Mouse (Mus musculus): Measurements from ENCODE around the gene Angptl2. TPM values are rescaled to one million over a fixed set of nuclear protein-coding genes. Genes with fewer than 3 reads are reported as not detected.
A peak's percentile ranks its signal among the peaks of the same experiment; 100 is the strongest.

The Angptl2 gene
- polyA plus RNA-seq, 1 experiment from 2014 or later, result 46.5 TPM

GRCm38 (mm10) chr2:33261475-33261874 lies 45.6 kb downstream of the Angptl2 start:
- Histone ChIP-seq H3K4me3 (ENCODE audit: low read length) (no peak overlapping the region), H3K4me1 (ENCODE audit: insufficient read depth, low read length) (no peaks in the 10 kb centered on the region), H3K9ac (replicated peaks; ENCODE audit: low read length) (no peak overlapping the region), H3K4me2 (replicated peaks; ENCODE audit: low read depth, low read length) (no peak overlapping the region), H3K27ac (ENCODE audit: low read length) (no peak overlapping the region), H3K9me3 (ENCODE audit: low read length) (no peaks in the 10 kb centered on the region), H3K36me3 (ENCODE audit: insufficient read depth, low read length) (no peaks in the 10 kb centered on the region), H3K27me3 (ENCODE audit: insufficient read depth, low read length) (no peaks in the 10 kb centered on the region)
- 89% methylated on average over 3 of the region's 3 CpGs for WGBS
- no peak for ATAC-seq (ENCODE audit: low FRiP score, low TSS enrichment)

DNA sequence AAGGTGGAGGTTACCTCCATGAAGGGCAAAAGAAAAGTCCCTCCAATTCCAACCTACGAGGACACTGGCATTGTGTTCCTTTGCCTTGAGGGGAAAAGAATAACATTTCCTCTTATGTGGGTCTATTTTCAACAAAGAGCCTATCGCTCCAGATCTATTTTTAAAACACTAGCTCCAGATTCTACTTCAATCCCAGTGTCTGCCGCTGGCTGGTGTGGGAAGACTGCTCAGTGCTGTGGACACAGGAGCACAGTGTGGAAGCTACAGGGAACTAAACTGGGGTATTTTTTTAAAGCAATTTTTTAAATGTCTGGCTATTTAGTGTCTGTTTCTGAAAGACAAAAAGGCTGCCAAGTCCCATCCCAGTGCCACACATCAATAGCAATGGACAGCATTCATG lies 49.9 kb downstream of the Angptl2 start:
- H3K9me3 ChIP-seq (ENCODE audit: low read length), result no peaks in the 10 kb centered on the region
- no peak for ATAC-seq (ENCODE audit: low FRiP score, low TSS enrichment)
- H3K27ac ChIP-seq (ENCODE audit: low read length), result no peak overlapping the region
- WGBS, result 76% methylated on average over 3 of the region's 3 CpGs
- no peak overlapping the region for H3K9ac ChIP-seq (replicated peaks; ENCODE audit: low read length)
- H3K4me2 ChIP-seq (replicated peaks; ENCODE audit: low read depth, low read length), result no peak overlapping the region
- H3K27me3 ChIP-seq (ENCODE audit: insufficient read depth, low read length), result no peaks in the 10 kb centered on the region
- H3K4me1 ChIP-seq (ENCODE audit: insufficient read depth, low read length), result no peaks in the 10 kb centered on the region
- H3K4me3 ChIP-seq (ENCODE audit: low read length), result no peak overlapping the region
- H3K36me3 ChIP-seq (ENCODE audit: insufficient read depth, low read length), result no peaks in the 10 kb centered on the region

DNA sequence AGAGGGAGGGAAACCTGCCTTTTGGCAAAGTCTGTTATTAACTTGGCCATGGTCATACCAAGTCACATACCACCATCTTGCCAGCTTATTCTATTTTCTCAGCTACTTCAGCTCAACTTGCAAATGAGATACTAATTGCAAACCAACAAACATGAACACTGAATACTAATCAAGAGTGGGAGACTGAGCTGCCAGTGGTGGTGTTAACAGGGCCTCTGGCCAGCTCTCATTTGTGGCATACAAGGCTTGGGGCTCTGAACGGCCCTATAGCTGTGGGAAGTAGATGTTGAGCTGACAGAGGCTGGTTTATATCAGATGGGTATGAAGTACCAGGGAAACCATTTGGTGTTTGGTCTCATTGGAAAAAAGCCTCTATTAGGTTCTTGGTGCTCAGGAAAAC lies 51.2 kb downstream of the Angptl2 start:
- Histone ChIP-seq H3K9me3 (ENCODE audit: low read length) (no peaks in the 10 kb centered on the region), H3K27me3 (ENCODE audit: insufficient read depth, low read length) (no peaks in the 10 kb centered on the region), H3K4me1 (ENCODE audit: insufficient read depth, low read length) (peaks cover 4% of the 10 kb centered on the region; the same call in 1 of the 2 replicates), H3K4me2 (replicated peaks; ENCODE audit: low read depth, low read length) (no peak overlapping the region), H3K36me3 (ENCODE audit: insufficient read depth, low read length) (no peaks in the 10 kb centered on the region), H3K27ac (ENCODE audit: low read length) (no peak overlapping the region), H3K9ac (replicated peaks; ENCODE audit: low read length) (no peak overlapping the region), H3K4me3 (ENCODE audit: low read length) (no peak overlapping the region)
- 65% methylated on average over 1 of the region's 1 CpGs for WGBS
- ATAC-seq (ENCODE audit: low FRiP score, low TSS enrichment), result no peak

- ATAC-seq (ENCODE audit: low FRiP score, low TSS enrichment), result no peak
- Histone ChIP-seq H3K27me3 (ENCODE audit: insufficient read depth, low read length) (no peaks in the 10 kb centered on the region), H3K4me1 (ENCODE audit: insufficient read depth, low read length) (peaks cover 4% of the 10 kb centered on the region; the same call in 1 of the 2 replicates), H3K36me3 (ENCODE audit: insufficient read depth, low read length) (no peaks in the 10 kb centered on the region), H3K9ac (replicated peaks; ENCODE audit: low read length) (no peak overlapping the region), H3K27ac (ENCODE audit: low read length) (no peak overlapping the region), H3K9me3 (ENCODE audit: low read length) (no peaks in the 10 kb centered on the region), H3K4me3 (ENCODE audit: low read length) (no peak overlapping the region), H3K4me2 (replicated peaks; ENCODE audit: low read depth, low read length) (no peak overlapping the region)
- 58% methylated on average over 6 of the region's 6 CpGs for WGBS
Measured at GRCm38 (mm10) chr2:33268384-33269131, 52.7 kb downstream of the Angptl2 start.

DNA sequence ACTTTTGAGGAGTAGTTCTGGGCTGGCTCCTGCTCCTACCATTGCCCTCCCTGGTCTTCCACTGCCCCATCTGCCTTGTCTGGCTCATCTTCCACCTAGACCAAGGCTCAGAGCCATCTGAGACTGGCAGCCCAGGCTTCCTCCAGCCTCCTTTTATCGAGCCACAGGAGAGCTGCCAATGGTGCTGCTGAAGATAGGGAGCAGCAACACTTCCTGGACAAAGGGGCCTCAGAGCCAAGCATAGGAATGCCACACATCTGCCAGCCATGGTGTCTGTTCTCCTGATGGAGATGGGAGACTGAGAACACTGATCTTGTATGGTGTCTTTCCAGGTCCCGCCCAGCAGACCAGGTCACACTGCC lies 53.2 kb downstream of the Angptl2 start:
- H3K9me3 ChIP-seq (ENCODE audit: low read length), result no peaks in the 10 kb centered on the region
- no peak overlapping the region for H3K9ac ChIP-seq (replicated peaks; ENCODE audit: low read length)
- peaks cover 4% of the 10 kb centered on the region; the same call in 1 of the 2 replicates for H3K4me1 ChIP-seq (ENCODE audit: insufficient read depth, low read length)
- no peaks in the 10 kb centered on the region for H3K27me3 ChIP-seq (ENCODE audit: insufficient read depth, low read length)
- no peaks in the 10 kb centered on the region for H3K36me3 ChIP-seq (ENCODE audit: insufficient read depth, low read length)
- H3K27ac ChIP-seq (ENCODE audit: low read length), result no peak overlapping the region
- H3K4me3 ChIP-seq (ENCODE audit: low read length), result no peak overlapping the region
- ATAC-seq (ENCODE audit: low FRiP score, low TSS enrichment), result no peak
- WGBS, result 86% methylated on average over 2 of the region's 2 CpGs
- H3K4me2 ChIP-seq (replicated peaks; ENCODE audit: low read depth, low read length), result no peak overlapping the region

DNA sequence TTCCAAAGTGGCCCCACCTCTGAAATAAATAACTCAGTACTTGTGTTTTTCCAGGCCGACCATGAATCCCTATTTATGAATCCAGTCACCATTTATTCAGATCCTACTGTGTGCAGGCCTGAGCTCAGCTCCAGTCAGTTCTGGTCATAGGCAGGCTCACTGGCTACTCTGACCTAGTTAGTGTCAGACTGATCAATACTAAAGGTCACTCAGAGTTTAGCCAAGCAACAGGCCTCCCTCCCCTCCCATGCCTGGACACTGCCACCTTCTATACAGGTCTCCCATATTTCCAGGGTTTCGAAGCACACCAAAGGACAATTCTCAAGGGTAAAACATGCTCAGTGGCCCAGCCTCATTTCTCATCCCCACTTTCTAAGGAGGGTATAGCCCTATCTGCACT lies 54.7 kb downstream of the Angptl2 start:
- no peak overlapping the region for H3K4me2 ChIP-seq (replicated peaks; ENCODE audit: low read depth, low read length)
- no peaks in the 10 kb centered on the region for H3K9me3 ChIP-seq (ENCODE audit: low read length)
- H3K9ac ChIP-seq (replicated peaks; ENCODE audit: low read length), result no peak overlapping the region
- no peak for ATAC-seq (ENCODE audit: low FRiP score, low TSS enrichment)
- no peaks in the 10 kb centered on the region for H3K36me3 ChIP-seq (ENCODE audit: insufficient read depth, low read length)
- H3K4me3 ChIP-seq (ENCODE audit: low read length), result no peak overlapping the region
- H3K4me1 ChIP-seq (ENCODE audit: insufficient read depth, low read length), result peaks cover 4% of the 10 kb centered on the region
- H3K27me3 ChIP-seq (ENCODE audit: insufficient read depth, low read length), result no peaks in the 10 kb centered on the region
- 73% methylated on average over 2 of the region's 2 CpGs for WGBS
- H3K27ac ChIP-seq (ENCODE audit: low read length), result no peak overlapping the region

DNA sequence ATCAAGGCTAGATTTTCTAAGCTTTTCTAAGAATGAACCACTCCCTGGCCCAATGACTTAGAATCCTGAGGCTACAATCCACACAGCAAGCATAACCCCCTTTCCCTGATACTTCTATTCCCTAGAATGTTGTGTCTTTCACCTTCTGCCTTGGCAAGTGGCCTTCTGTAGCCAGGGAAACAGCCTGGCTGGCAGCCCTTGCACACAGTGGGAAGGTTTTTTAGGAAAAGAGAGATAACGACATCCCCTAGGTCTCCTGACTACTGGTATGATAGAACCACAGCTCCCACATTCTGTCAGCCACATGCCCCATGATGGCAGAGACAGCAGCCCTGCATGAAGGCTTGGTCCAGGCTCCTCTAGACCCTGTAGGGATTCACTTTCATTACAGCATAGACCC lies 55.6 kb downstream of the Angptl2 start:
- Histone ChIP-seq H3K27ac (ENCODE audit: low read length) (no peak overlapping the region), H3K9ac (replicated peaks; ENCODE audit: low read length) (no peak overlapping the region)

DNA sequence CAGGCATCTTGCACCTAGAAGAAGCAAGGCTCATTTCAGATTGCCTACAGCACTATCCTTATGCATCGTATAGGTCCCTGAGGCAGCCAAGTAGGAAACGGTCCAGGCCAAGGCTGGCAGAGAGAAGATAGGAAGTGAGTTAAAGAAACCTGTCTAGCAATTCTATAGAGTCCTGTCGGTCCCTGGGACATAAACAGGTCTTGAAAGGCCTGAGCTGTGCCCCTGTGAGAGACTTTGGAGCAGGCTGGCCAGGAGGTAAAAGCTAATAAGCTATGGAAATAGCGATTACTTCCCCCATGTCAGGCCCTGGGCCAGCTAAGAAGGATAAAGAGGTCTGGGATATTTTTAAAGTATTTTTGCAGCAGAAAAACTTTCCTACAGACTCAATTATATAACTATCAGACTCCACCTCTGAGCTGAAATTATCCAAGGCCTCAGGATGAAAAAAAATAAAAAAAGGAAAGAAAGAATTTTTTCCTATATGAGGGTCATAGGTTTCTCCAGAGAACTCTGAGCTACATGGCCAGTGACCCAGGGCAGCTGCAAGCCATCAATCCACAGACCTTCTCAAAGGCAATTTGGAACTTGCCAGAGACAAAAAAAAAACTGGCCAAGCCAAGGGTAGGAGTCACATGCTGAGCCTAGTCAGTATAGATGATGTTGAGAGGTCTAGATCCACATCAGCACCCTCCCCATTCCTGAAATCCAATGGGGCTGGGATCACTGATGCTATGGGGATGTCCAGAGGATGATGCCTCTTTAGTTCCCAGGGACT lies 57.0 kb downstream of the Angptl2 start:
- H3K4me2 ChIP-seq (replicated peaks; ENCODE audit: low read depth, low read length), result no peak overlapping the region
- WGBS, result 60% methylated on average over 4 of the region's 4 CpGs
- H3K4me3 ChIP-seq (ENCODE audit: low read length), result no peak overlapping the region
- no peaks in the 10 kb centered on the region for H3K9me3 ChIP-seq (ENCODE audit: low read length)
- no peak for ATAC-seq (ENCODE audit: low FRiP score, low TSS enrichment)
- H3K27ac ChIP-seq (ENCODE audit: low read length), result peak overlapping the region; percentile 17; the same call in 1 of the 2 replicates
- no peaks in the 10 kb centered on the region for H3K27me3 ChIP-seq (ENCODE audit: insufficient read depth, low read length)
- H3K9ac ChIP-seq (replicated peaks; ENCODE audit: low read length), result no peak overlapping the region
- peaks cover 4% of the 10 kb centered on the region for H3K4me1 ChIP-seq (ENCODE audit: insufficient read depth, low read length)
- no peaks in the 10 kb centered on the region for H3K36me3 ChIP-seq (ENCODE audit: insufficient read depth, low read length)

More for the DNA sequence above, 55.6 kb downstream of the Angptl2 start:
- no peaks in the 10 kb centered on the region for H3K9me3 ChIP-seq (ENCODE audit: low read length)
- H3K27me3 ChIP-seq (ENCODE audit: insufficient read depth, low read length), result no peaks in the 10 kb centered on the region
- H3K4me3 ChIP-seq (ENCODE audit: low read length), result no peak overlapping the region
- no peaks in the 10 kb centered on the region for H3K36me3 ChIP-seq (ENCODE audit: insufficient read depth, low read length)
- H3K4me1 ChIP-seq (ENCODE audit: insufficient read depth, low read length), result peaks cover 4% of the 10 kb centered on the region
- H3K4me2 ChIP-seq (replicated peaks; ENCODE audit: low read depth, low read length), result no peak overlapping the region
- ATAC-seq (ENCODE audit: low FRiP score, low TSS enrichment), result no peak
- WGBS, result 82% methylated on average over 1 of the region's 1 CpGs

GRCm38 (mm10) chr2:33274719-33275490 lies 59.0 kb downstream of the Angptl2 start:
- WGBS, result 85% methylated on average over 12 of the region's 12 CpGs
- H3K9ac ChIP-seq (replicated peaks; ENCODE audit: low read length), result no peak overlapping the region
- no peaks in the 10 kb centered on the region for H3K9me3 ChIP-seq (ENCODE audit: low read length)
- no peak overlapping the region for H3K4me3 ChIP-seq (ENCODE audit: low read length)
- no peaks in the 10 kb centered on the region for H3K36me3 ChIP-seq (ENCODE audit: insufficient read depth, low read length)
- H3K4me2 ChIP-seq (replicated peaks; ENCODE audit: low read depth, low read length), result no peak overlapping the region
- no peak for ATAC-seq (ENCODE audit: low FRiP score, low TSS enrichment)
- H3K27me3 ChIP-seq (ENCODE audit: insufficient read depth, low read length), result no peaks in the 10 kb centered on the region
- peaks cover 4% of the 10 kb centered on the region for H3K4me1 ChIP-seq (ENCODE audit: insufficient read depth, low read length)
- H3K27ac ChIP-seq (ENCODE audit: low read length), result no peak overlapping the region
